24 mouse cellular contexts compared by ENCODE assay signal in genomic region chr7:133916230-133916629, GRCm38 (mm10).
A peak's percentile ranks its signal among the peaks of the same experiment; 100 is the strongest.
DNase-seq lines count a peak whose midpoint lies in the region; ATAC-seq lines count a peak whose summit lies in the region.
"Had no signal": no experiment of that assay in that cellular context is flagged by ENCODE, and none has a peak within 500 bp of the region (broad histone marks: within the 10 kb centered on the region; RNA-seq: fewer than 3 reads in every experiment).

No protein-coding gene starts in this region.

- H3K9me3 ChIP-seq in forebrain, embryonic 11.5 days (ENCODE audit: control insufficient read depth, low read length), result no peaks in the 10 kb centered on the region
- no peaks in the 10 kb centered on the region for H3K9me3 ChIP-seq in forebrain, embryonic 13.5 days (replicated peaks)
- peaks cover 8% of the 10 kb centered on the region; the same call in 1 of the 2 replicates for H3K9me3 ChIP-seq in megakaryocyte, embryonic 14.5 days
- H3K9me3 ChIP-seq: embryonic facial prominence, embryonic 10.5 days; embryonic facial prominence, embryonic 12.5 days; forebrain, embryonic 12.5 days; forebrain, embryonic 15.5 days had no signal

- no peak overlapping the region for H3K4me2 ChIP-seq in forebrain, embryonic 11.5 days (ENCODE audit: low read depth, low read length, severe bottlenecking)
- no peak overlapping the region for H3K4me2 ChIP-seq in forebrain, embryonic 13.5 days
- H3K4me2 ChIP-seq: embryonic facial prominence, embryonic 12.5 days; forebrain, embryonic 12.5 days; forebrain, embryonic 15.5 days had no signal

- no peaks in the 10 kb centered on the region for H3K4me1 ChIP-seq in forebrain, embryonic 11.5 days (replicated peaks; ENCODE audit: control insufficient read depth, insufficient read depth, low read length)
- no peaks in the 10 kb centered on the region for H3K4me1 ChIP-seq in forebrain, embryonic 13.5 days
- H3K4me1 ChIP-seq in megakaryocyte, embryonic 14.5 days, result no peaks in the 10 kb centered on the region
- H3K4me1 ChIP-seq: embryonic facial prominence, embryonic 10.5 days; embryonic facial prominence, embryonic 12.5 days; forebrain, embryonic 15.5 days had no signal

- no peak overlapping the region for H3K9ac ChIP-seq in forebrain, embryonic 11.5 days (ENCODE audit: low read length)
- no peak overlapping the region for H3K9ac ChIP-seq in forebrain, embryonic 13.5 days
- H3K9ac ChIP-seq: embryonic facial prominence, embryonic 12.5 days; forebrain, embryonic 12.5 days; forebrain, embryonic 15.5 days; forebrain, postnatal 0 days had no signal

- no peaks in the 10 kb centered on the region for H3K36me3 ChIP-seq in forebrain, embryonic 11.5 days (ENCODE audit: control insufficient read depth, insufficient read depth, low read length)
- no peaks in the 10 kb centered on the region for H3K36me3 ChIP-seq in forebrain, embryonic 13.5 days (ENCODE audit: poor library complexity, severe bottlenecking)
- H3K36me3 ChIP-seq in megakaryocyte, embryonic 14.5 days (replicated peaks; ENCODE audit: low read length), result no peaks in the 10 kb centered on the region
- H3K36me3 ChIP-seq: embryonic facial prominence, embryonic 10.5 days; embryonic facial prominence, embryonic 12.5 days; forebrain, embryonic 12.5 days; forebrain, embryonic 15.5 days; G1E had no signal

- ATAC-seq in forebrain, embryonic 11.5 days (replicated peaks; ENCODE audit: low FRiP score), result no peak
- no peak for ATAC-seq in forebrain, embryonic 13.5 days
- ATAC-seq in megakaryocyte, adult 5-6 weeks (ENCODE audit: poor library complexity, severe bottlenecking), result no peak
- ATAC-seq in common myeloid progenitor, adult 5-6 weeks (replicated peaks; ENCODE audit: low read depth, poor library complexity, severe bottlenecking), result peak; percentile 54; the same call in 1 of the 2 replicates
- ATAC-seq: activated CD4-positive, CD25-positive, alpha-beta regulatory T cell, adult 4 months; CD4-positive, CD25-positive, alpha-beta regulatory T cell, adult 4 months; forebrain, embryonic 15.5 days; forebrain, postnatal 0 days; Patski had no signal

- H3K27ac ChIP-seq in forebrain, embryonic 11.5 days (ENCODE audit: low read depth, low read length), result no peak overlapping the region
- no peak overlapping the region for H3K27ac ChIP-seq in forebrain, embryonic 13.5 days
- H3K27ac ChIP-seq: embryonic facial prominence, embryonic 10.5 days; embryonic facial prominence, embryonic 12.5 days; forebrain, embryonic 12.5 days; forebrain, embryonic 15.5 days had no signal

- peak; percentile 33 for DNase-seq in forebrain, embryonic 11.5 days (ENCODE audit: low spot score)
- no peak for DNase-seq in cerebellum, postnatal 36 days
- DNase-seq: adrenal gland, adult 8-10 months; adrenal gland, postnatal 14 days; adrenal gland, postnatal 36 days; B cell, adult 2 months; cerebellum, adult 11-12 months; cerebellum, adult 2 months; cerebellum, adult 9-10 months; cerebellum, postnatal 10 days; cerebellum, postnatal 25 days; forebrain, postnatal 0 days had no signal

- 92% methylated on average over 9 of the region's 9 CpGs for WGBS in forebrain, embryonic 11.5 days
- WGBS in forebrain, embryonic 13.5 days, result 88% methylated on average over 9 of the region's 9 CpGs

- no peaks in the 10 kb centered on the region for H3K27me3 ChIP-seq in forebrain, embryonic 11.5 days (ENCODE audit: control insufficient read depth, insufficient read depth, low read length)
- no peaks in the 10 kb centered on the region for H3K27me3 ChIP-seq in forebrain, embryonic 13.5 days
- H3K27me3 ChIP-seq in megakaryocyte, embryonic 14.5 days (replicated peaks), result no peaks in the 10 kb centered on the region
- H3K27me3 ChIP-seq: embryonic facial prominence, embryonic 12.5 days; forebrain, embryonic 12.5 days; forebrain, embryonic 15.5 days; Patski had no signal

- no peak overlapping the region for H3K4me3 ChIP-seq in forebrain, embryonic 11.5 days (ENCODE audit: low read depth, low read length)
- H3K4me3 ChIP-seq in forebrain, embryonic 13.5 days, result no peak overlapping the region
- H3K4me3 ChIP-seq in megakaryocyte, embryonic 14.5 days (replicated peaks), result peak overlapping the region; percentile 28
- H3K4me3 ChIP-seq: embryonic facial prominence, embryonic 10.5 days; embryonic facial prominence, embryonic 12.5 days; forebrain, embryonic 12.5 days; forebrain, embryonic 15.5 days had no signal
